Mouse (Mus musculus): ENCODE data around the gene Mfsd5. TPM values are rescaled to one million over a fixed set of nuclear protein-coding genes. Genes with fewer than 3 reads are reported as not detected.

Mfsd5 gene
- polyA plus RNA-seq, 1 experiment from 2014 or later: 100.0 TPM

Other genes with a start within 250 kb of the Mfsd5 start
- gene Eif4b, start 205.7 kb upstream of the Mfsd5 start, polyA plus RNA-seq (2015; fragmentation: Nextera tagmentation; extraction: Ambion mirVana): 103 and 111 TPM in 2 replicates
- 47.5 and 48.6 TPM in 2 replicates for gene Tns2, start 179.0 kb upstream of the Mfsd5 start, polyA plus RNA-seq (2015; fragmentation: Nextera tagmentation; extraction: Ambion mirVana)
- 33.4 and 35.4 TPM in 2 replicates for gene Spryd3, start 143.2 kb upstream of the Mfsd5 start, polyA plus RNA-seq (2015; fragmentation: Nextera tagmentation; extraction: Ambion mirVana)
- gene Igfbp6, start 135.1 kb upstream of the Mfsd5 start, polyA plus RNA-seq (2015; fragmentation: Nextera tagmentation; extraction: Ambion mirVana): 17.5 and 24.6 TPM in 2 replicates
- 0.61 and 0.81 TPM in 2 replicates for gene Soat2, start 128.9 kb upstream of the Mfsd5 start, polyA plus RNA-seq (2015; fragmentation: Nextera tagmentation; extraction: Ambion mirVana)
- gene Zfp740, start 76.2 kb upstream of the Mfsd5 start, polyA plus RNA-seq (2015; fragmentation: Nextera tagmentation; extraction: Ambion mirVana): 51.9 and 59.9 TPM in 2 replicates
- 80.3 and 81.8 TPM in 2 replicates for gene Csad, start 74.7 kb upstream of the Mfsd5 start, polyA plus RNA-seq (2015; fragmentation: Nextera tagmentation; extraction: Ambion mirVana)
- 6.3 and 6.6 TPM in 2 replicates for gene Itgb7, start 47.5 kb upstream of the Mfsd5 start, polyA plus RNA-seq (2015; fragmentation: Nextera tagmentation; extraction: Ambion mirVana)
- gene Rarg, start 21.9 kb upstream of the Mfsd5 start, polyA plus RNA-seq (2015; fragmentation: Nextera tagmentation; extraction: Ambion mirVana): 120 and 128 TPM in 2 replicates
- 0.79 and 0.83 TPM in 2 replicates for gene Gm9918, start 8.9 kb upstream of the Mfsd5 start, polyA plus RNA-seq (2015; fragmentation: Nextera tagmentation; extraction: Ambion mirVana)
- 17.7 and 19.5 TPM in 2 replicates for gene Espl1, start 16.8 kb downstream of the Mfsd5 start, polyA plus RNA-seq (2015; fragmentation: Nextera tagmentation; extraction: Ambion mirVana)
- 314 and 380 TPM in 2 replicates for gene Pfdn5, start 46.7 kb downstream of the Mfsd5 start, polyA plus RNA-seq (2015; fragmentation: Nextera tagmentation; extraction: Ambion mirVana)
- 81.8 and 86.3 TPM in 2 replicates for gene Myg1, start 52.3 kb downstream of the Mfsd5 start, polyA plus RNA-seq (2015; fragmentation: Nextera tagmentation; extraction: Ambion mirVana)
- gene Aaas, start 71.3 kb downstream of the Mfsd5 start, polyA plus RNA-seq (2015; fragmentation: Nextera tagmentation; extraction: Ambion mirVana): 61.3 and 62.0 TPM in 2 replicates
- 12.6 and 18.1 TPM in 2 replicates for gene Sp7, start 87.7 kb downstream of the Mfsd5 start, polyA plus RNA-seq (2015; fragmentation: Nextera tagmentation; extraction: Ambion mirVana)
- gene Sp1, start 126.7 kb downstream of the Mfsd5 start, polyA plus RNA-seq (2015; fragmentation: Nextera tagmentation; extraction: Ambion mirVana): 9.3 and 11.1 TPM in 2 replicates
- gene Amhr2, start 165.9 kb downstream of the Mfsd5 start, polyA plus RNA-seq (2015; fragmentation: Nextera tagmentation; extraction: Ambion mirVana): 1.0 and 2.6 TPM in 2 replicates
- 72.0 and 78.8 TPM in 2 replicates for gene Prr13, start 179.6 kb downstream of the Mfsd5 start, polyA plus RNA-seq (2015; fragmentation: Nextera tagmentation; extraction: Ambion mirVana)
- gene Pcbp2, start 191.1 kb downstream of the Mfsd5 start, polyA plus RNA-seq (2015; fragmentation: Nextera tagmentation; extraction: Ambion mirVana): 201 and 221 TPM in 2 replicates
- 3.6 and 7.7 TPM in 2 replicates for gene Gm10337, start 224.3 kb downstream of the Mfsd5 start, polyA plus RNA-seq (2015; fragmentation: Nextera tagmentation; extraction: Ambion mirVana)
- gene Map3k12, start 237.6 kb downstream of the Mfsd5 start, polyA plus RNA-seq (2015; fragmentation: Nextera tagmentation; extraction: Ambion mirVana): 16.7 and 17.9 TPM in 2 replicates
- 81.0 and 88.5 TPM in 2 replicates for gene Tarbp2, start 238.7 kb downstream of the Mfsd5 start, polyA plus RNA-seq (2015; fragmentation: Nextera tagmentation; extraction: Ambion mirVana)
- gene Npff, start 245.5 kb downstream of the Mfsd5 start, polyA plus RNA-seq (2015; fragmentation: Nextera tagmentation; extraction: Ambion mirVana): 2.1 and 2.7 TPM in 2 replicates